Mouse (Mus musculus) CH12.LX (cell line): ENCODE measurements around the gene Ppp2r5e. TPM values are rescaled to one million over a fixed set of nuclear protein-coding genes. Genes with fewer than 3 reads are reported as not detected.

ENCODE experiments used
- DNase-seq: peaks from one replicate; pipeline ENCODE4 v3.0.0-alpha.2; 2013; ENCODE audit errors: extremely low read depth
- H3K27ac ChIP-seq: 2 replicates; pipeline ENCODE4 v1.5.1; 2012; ENCODE audit warnings: low read depth, mild to moderate bottlenecking, control low read depth, moderate library complexity; ENCODE audit not compliant: insufficient read depth
- H3K27me3 ChIP-seq: replicated peaks from 2 replicates; pipeline ENCODE3; 2012; ENCODE audit warnings: inconsistent platforms
- H3K36me3 ChIP-seq, 2 experiments: replicated peaks in 1 of 2; 2 replicates each; pipeline versions ENCODE3 to v1.6.1; 2012; ENCODE audit warnings: inconsistent platforms in 1 of 2, low read length in 1 of 2, mild to moderate bottlenecking in 1 of 2, mixed read lengths in 1 of 2, moderate library complexity in 1 of 2; ENCODE audit not compliant: control insufficient read depth in 1 of 2, insufficient read depth in 1 of 2
- H3K4me1 ChIP-seq, 2 experiments: 2 replicates each; pipeline ENCODE4 v1.6.1; 2012; ENCODE audit warnings: inconsistent platforms in 1 of 2, moderate library complexity in 1 of 2; ENCODE audit not compliant: insufficient read depth in 2 of 2, control insufficient read depth in 1 of 2
- H3K4me2 ChIP-seq: 2 replicates; pipeline ENCODE4 v1.6.1; 2012; ENCODE audit warnings: low read depth, mild to moderate bottlenecking, control low read depth; ENCODE audit not compliant: poor library complexity, insufficient read depth, severe bottlenecking
- H3K4me3 ChIP-seq, 3 experiments: fragments of 150-350 bp in 1 of 3; sonication (generic) in 1 of 3; replicated peaks in 1 of 3; 2 replicates each; pipeline versions ENCODE3 to v1.5.1; 2011 to 2012; ENCODE audit warnings: low read depth in 2 of 3, low read length in 2 of 3, mild to moderate bottlenecking in 2 of 3, moderate library complexity in 2 of 3, control low read depth in 1 of 3, improper control_type of control experiment in 1 of 3, inconsistent platforms in 1 of 3, mixed read lengths in 1 of 3; ENCODE audit not compliant: poor library complexity in 1 of 3
- H3K79me2 ChIP-seq: replicated peaks from 2 replicates; pipeline ENCODE4 v1.6.1; 2012; ENCODE audit warnings: mild to moderate bottlenecking, moderate library complexity; ENCODE audit not compliant: control insufficient read depth, poor library complexity, insufficient read depth, severe bottlenecking; ENCODE audit errors: extremely low read depth
- H3K9ac ChIP-seq: 2 replicates; pipeline ENCODE4 v1.6.1; 2012; ENCODE audit warnings: low read depth, mild to moderate bottlenecking, control low read depth, moderate library complexity; ENCODE audit not compliant: insufficient read depth
- H3K9me3 ChIP-seq: replicated peaks from 2 replicates; pipeline ENCODE3; 2012; ENCODE audit warnings: low read length, inconsistent platforms, mixed read lengths
- BHLHE40 ChIP-seq: IDR thresholded peaks from 2 replicates; pipeline ENCODE4 v1.6.1; 2011; ENCODE audit warnings: mild to moderate bottlenecking, low read depth, low read length, improper control_type of control experiment
- CHD1 ChIP-seq: IDR thresholded peaks from 2 replicates; pipeline ENCODE4 v1.6.1; 2012; ENCODE audit warnings: low read depth, low read length, improper control_type of control experiment, inconsistent platforms
- CHD2 ChIP-seq: IDR thresholded peaks from 2 replicates; pipeline ENCODE4 v1.6.1; 2011; ENCODE audit warnings: low read length, improper control_type of control experiment
- CTCF ChIP-seq, 2 experiments: IDR thresholded peaks in 1 of 2; conservative IDR thresholded peaks in 1 of 2; 2 replicates each; pipeline ENCODE4 v1.5.1; 2011 to 2012; ENCODE audit warnings: low read depth in 2 of 2, low read length in 2 of 2, improper control_type of control experiment in 1 of 2, inconsistent platforms in 1 of 2, mild to moderate bottlenecking in 1 of 2, moderate library complexity in 1 of 2
- E2F4 ChIP-seq: IDR thresholded peaks from 2 replicates; pipeline ENCODE4 v1.6.1; 2011; ENCODE audit warnings: low read depth, low read length, improper control_type of control experiment; ENCODE audit not compliant: insufficient replicate concordance
- ELF1 ChIP-seq: IDR thresholded peaks from 2 replicates; pipeline ENCODE4 v1.6.1; 2014; ENCODE audit warnings: low read depth, mild to moderate bottlenecking, inconsistent platforms, low read length, improper control_type of control experiment
- EP300 ChIP-seq: IDR thresholded peaks from 2 replicates; pipeline ENCODE4 v1.6.1; 2011; ENCODE audit warnings: low read length, improper control_type of control experiment
- ETS1 ChIP-seq: conservative IDR thresholded peaks from 2 replicates; pipeline ENCODE4 v1.6.1; 2012; ENCODE audit warnings: low read depth, mild to moderate bottlenecking, inconsistent platforms, low read length, improper control_type of control experiment, moderate library complexity
- GABPA ChIP-seq: IDR thresholded peaks from 2 replicates; pipeline ENCODE4 v1.6.1; 2012; ENCODE audit warnings: low read depth, low read length, improper control_type of control experiment, inconsistent platforms; ENCODE audit not compliant: insufficient replicate concordance
- HCFC1 ChIP-seq: IDR thresholded peaks from 2 replicates; pipeline ENCODE4 v1.6.1; 2012; ENCODE audit warnings: low read depth, mild to moderate bottlenecking, inconsistent platforms, low read length, improper control_type of control experiment
- IRF4 ChIP-seq: IDR thresholded peaks from 2 replicates; pipeline ENCODE4 v1.6.1; 2014; ENCODE audit warnings: low read depth, mild to moderate bottlenecking, inconsistent platforms, low read length, improper control_type of control experiment
- JUN ChIP-seq: IDR thresholded peaks from 2 replicates; pipeline ENCODE4 v1.6.1; 2011; ENCODE audit warnings: low read depth, mild to moderate bottlenecking, low read length, improper control_type of control experiment, moderate library complexity; ENCODE audit not compliant: insufficient read depth
- JUND ChIP-seq: conservative IDR thresholded peaks from 2 replicates; pipeline ENCODE4 v1.6.1; 2011; ENCODE audit warnings: low read depth, low read length, improper control_type of control experiment
- KAT2A ChIP-seq: IDR thresholded peaks from 2 replicates; pipeline ENCODE4 v1.6.1; 2012; ENCODE audit warnings: low read length, improper control_type of control experiment, inconsistent platforms; ENCODE audit not compliant: insufficient replicate concordance
- MAFK ChIP-seq: IDR thresholded peaks from 2 replicates; pipeline ENCODE4 v1.6.1; 2011; ENCODE audit warnings: low read length, improper control_type of control experiment; ENCODE audit not compliant: insufficient replicate concordance
- MAX ChIP-seq: IDR thresholded peaks from 2 replicates; pipeline ENCODE4 v1.6.1; 2011; ENCODE audit warnings: low read length, improper control_type of control experiment
- MAZ ChIP-seq: IDR thresholded peaks from 2 replicates; pipeline ENCODE4 v1.6.1; 2012; ENCODE audit warnings: low read depth, mild to moderate bottlenecking, inconsistent platforms, low read length, improper control_type of control experiment, moderate library complexity
- MEF2A ChIP-seq: IDR thresholded peaks from 2 replicates; pipeline ENCODE4 v1.6.1; 2014; ENCODE audit warnings: low read depth, mild to moderate bottlenecking, inconsistent platforms, low read length, improper control_type of control experiment, borderline replicate concordance
- MXI1 ChIP-seq: IDR thresholded peaks from 2 replicates; pipeline ENCODE4 v1.6.1; 2011; ENCODE audit warnings: mild to moderate bottlenecking, low read depth, low read length, improper control_type of control experiment
- MYC ChIP-seq: IDR thresholded peaks from 2 replicates; pipeline ENCODE4 v1.6.1; 2011; ENCODE audit warnings: low read depth, mild to moderate bottlenecking, improper control_type of control experiment, low read length
- NELFE ChIP-seq: IDR thresholded peaks from 2 replicates; pipeline ENCODE4 v1.6.1; 2011; ENCODE audit warnings: low read depth, low read length, improper control_type of control experiment
- NRF1 ChIP-seq: IDR thresholded peaks from 2 replicates; pipeline ENCODE4 v1.6.1; 2014; ENCODE audit warnings: low read depth, mild to moderate bottlenecking, inconsistent platforms, low read length, improper control_type of control experiment, moderate library complexity
- PAX5 ChIP-seq: IDR thresholded peaks from 2 replicates; pipeline ENCODE4 v1.6.1; 2012; ENCODE audit warnings: low read length, inconsistent platforms, mixed read lengths
- POLR2A ChIP-seq: IDR thresholded peaks from 2 replicates; pipeline ENCODE4 v1.6.1; 2011; ENCODE audit warnings: low read depth, mild to moderate bottlenecking, improper control_type of control experiment, low read length
- POLR2AphosphoS2 ChIP-seq: IDR thresholded peaks from 2 replicates; pipeline ENCODE4 v1.6.1; 2011; ENCODE audit warnings: low read depth, low read length, improper control_type of control experiment
- RAD21 ChIP-seq: IDR thresholded peaks from 2 replicates; pipeline ENCODE4 v1.6.1; 2011; ENCODE audit warnings: low read depth, mild to moderate bottlenecking, low read length, improper control_type of control experiment, moderate library complexity
- RCOR1 ChIP-seq: conservative IDR thresholded peaks from 2 replicates; pipeline ENCODE4 v1.6.1; 2012; ENCODE audit warnings: low read depth, mild to moderate bottlenecking, inconsistent platforms, low read length, improper control_type of control experiment
- SIN3A ChIP-seq: IDR thresholded peaks from 2 replicates; pipeline ENCODE4 v1.6.1; 2012; ENCODE audit warnings: low read length, improper control_type of control experiment, inconsistent platforms
- SMC3 ChIP-seq: IDR thresholded peaks from 2 replicates; pipeline ENCODE4 v1.6.1; 2011; ENCODE audit warnings: low read depth, low read length, improper control_type of control experiment
- TBP ChIP-seq: conservative IDR thresholded peaks from 2 replicates; pipeline ENCODE4 v1.6.1; 2011; ENCODE audit warnings: low read depth, low read length, improper control_type of control experiment
- TCF12 ChIP-seq: IDR thresholded peaks from 2 replicates; pipeline ENCODE4 v1.6.1; 2014; ENCODE audit warnings: low read depth, mild to moderate bottlenecking, inconsistent platforms, low read length, improper control_type of control experiment
- UBTF ChIP-seq: IDR thresholded peaks from 2 replicates; pipeline ENCODE4 v1.6.1; 2012; ENCODE audit warnings: low read depth, mild to moderate bottlenecking, inconsistent platforms, low read length, improper control_type of control experiment, moderate library complexity
- USF1 ChIP-seq: IDR thresholded peaks from 2 replicates; pipeline ENCODE4 v1.6.1; 2014; ENCODE audit warnings: low read depth, mild to moderate bottlenecking, inconsistent platforms, low read length, improper control_type of control experiment
- USF2 ChIP-seq: conservative IDR thresholded peaks from 2 replicates; pipeline ENCODE4 v1.6.1; 2011; ENCODE audit warnings: low read depth, low read length, improper control_type of control experiment
- ZC3H11A ChIP-seq: IDR thresholded peaks from 2 replicates; pipeline ENCODE4 v1.6.1; 2012; ENCODE audit warnings: low read depth, mild to moderate bottlenecking, inconsistent platforms, low read length, improper control_type of control experiment
- ZKSCAN1 ChIP-seq: IDR thresholded peaks from 2 replicates; pipeline ENCODE4 v1.6.1; 2012; ENCODE audit warnings: low read depth, inconsistent platforms, low read length, improper control_type of control experiment, borderline replicate concordance
- ZMIZ1 ChIP-seq: IDR thresholded peaks from 2 replicates; pipeline ENCODE4 v1.6.1; 2012; ENCODE audit warnings: low read depth, mild to moderate bottlenecking, inconsistent platforms, low read length, improper control_type of control experiment
- ZNF384 ChIP-seq: IDR thresholded peaks from 2 replicates; pipeline ENCODE4 v1.6.1; 2012; ENCODE audit warnings: low read depth, low read length, improper control_type of control experiment, inconsistent platforms
- dilution Hi-C: fragments of 300-500 bp; cut with MboI; formaldehyde crosslinking; loops from 2 replicates; pipeline ENCODE4 v1.14.3; 2020; ENCODE audit warnings: low sequenced_read_pairs; ENCODE audit not compliant: extremely low pct_unique_long_range_greater_than_20kb, extremely low pct_ligation_motif_present
- in situ Hi-C: fragments of 300-500 bp; cut with MboI; formaldehyde crosslinking; loops from 3 replicates; pipeline ENCODE4 v1.14.3; 2019; ENCODE audit warnings: low sequenced_read_pairs, low pct_ligation_motif_present, low pct_unique_long_range_greater_than_20kb, mixed read lengths
- polyA plus RNA-seq: library from polyadenylated mRNA; unstranded; fragments of >175 nt; gene quantifications from 2 replicates; pipeline ENCODE4 v1.2.1, GENCODE M21; 2012; ENCODE audit warnings: low read depth; ENCODE audit not compliant: insufficient read length
- total RNA-seq, 2 experiments: library from RNA; depleted of rRNA; stranded (reverse); fragments of 300-350 nt in 1 of 2; fragments of >200 nt in 1 of 2; gene quantifications; 2 replicates each; pipeline ENCODE4 v1.2.3; 2012 to 2014

The Ppp2r5e gene
- 9.3 TPM in 2 replicates for total RNA-seq (2012; rRNA removed)
- total RNA-seq (2014; rRNA removed): 10.0 and 10.1 TPM in 2 replicates
- 18.3 and 21.7 TPM in 2 replicates for polyA plus RNA-seq

GRCm38 (mm10) chr12:75596154-75597002 is at the start of gene Ppp2r5e:
Gene Ppp2r5e, minus strand, starts transcription at chr12:75596245.
- Histone ChIP-seq H3K9me3 (no peaks in the 10 kb centered on the region), H3K27ac (peak within 1 kb of the TSS; percentile 42), H3K4me3 (peak within 1 kb of the TSS; percentile 71 to 98 (median 91)), H3K4me2 (peak within 1 kb of the TSS; percentile 99), H3K4me1 (peaks cover 2 to 36% of the 10 kb centered on the region in 2 experiments; a peak in 2 of 4 replicates), H3K79me2 (peaks cover 22% of the 10 kb centered on the region), H3K9ac (peak within 1 kb of the TSS; percentile 91), H3K27me3 (no peaks in the 10 kb centered on the region), H3K36me3 (peaks cover 8 to 14% of the 10 kb centered on the region in 2 experiments)
- TF ChIP-seq USF2: no peak
- no peak for TF ChIP-seq IRF4
- no peak for TF ChIP-seq ZC3H11A
- no peak; the same call in 1 of the 2 replicates for TF ChIP-seq BHLHE40
- no peak for TF ChIP-seq CHD1
- TF ChIP-seq PAX5: no peak
- TF ChIP-seq MEF2A: no peak
- TF ChIP-seq ELF1: peak; percentile 81
- no peak for TF ChIP-seq USF1
- TF ChIP-seq ZKSCAN1: no peak
- peak; percentile 60; the same call in 1 of the 2 replicates for TF ChIP-seq KAT2A
- TF ChIP-seq POLR2AphosphoS2: peak; percentile 70; the same call in 1 of the 2 replicates
- peak; percentile 60 for TF ChIP-seq NRF1
- TF ChIP-seq MAFK: no peak
- TF ChIP-seq MAZ: no peak
- TF ChIP-seq HCFC1: peak; percentile 78
- no peak for TF ChIP-seq EP300
- peak; percentile 51; the same call in 1 of the 2 replicates for TF ChIP-seq TBP
- no peak for TF ChIP-seq RCOR1
- TF ChIP-seq SMC3: no peak
- TF ChIP-seq CTCF (conservative IDR thresholded peaks at IDR 0.05 in 1 of 2, IDR thresholded peaks at IDR 0.05 in 1 of 2; ENCODE audit: low read depth in 2 of 2, low read length in 2 of 2): no peak
- no peak for TF ChIP-seq ETS1
- peak; percentile 46 for TF ChIP-seq TCF12
- TF ChIP-seq GABPA: no peak
- no peak for TF ChIP-seq SIN3A
- TF ChIP-seq CHD2: peak; percentile 82
- peak; percentile 96 for TF ChIP-seq POLR2A
- peak; percentile 71; the same call in 1 of the 2 replicates for TF ChIP-seq ZMIZ1
- no peak for TF ChIP-seq MYC
- TF ChIP-seq JUND: no peak
- TF ChIP-seq NELFE: peak; percentile 94
- no peak for TF ChIP-seq RAD21
- TF ChIP-seq E2F4: no peak
- peak; percentile 68 for TF ChIP-seq UBTF
- TF ChIP-seq ZNF384: no peak
- no peak for TF ChIP-seq MAX
- TF ChIP-seq MXI1: no peak; the same call in 1 of the 2 replicates
- TF ChIP-seq JUN: no peak
- dilution Hi-C loops: no loop called here
- DNase-seq: peak; percentile 96
- in situ Hi-C loops: no loop called here
